Mouse (Mus musculus) stomach, embryonic 15.5 days (tissue): ENCODE measurements around the gene Scarb1. TPM values are rescaled to one million over a fixed set of nuclear protein-coding genes. Genes with fewer than 3 reads are reported as not detected.

Experiments used
- ATAC-seq: fragments of 200-750 bp; cut with Nextera tagmentation; 2 replicates; pipeline ENCODE4 v1.8.0; 2017; ENCODE audit warnings: low read depth, moderate number of reproducible peaks, moderate TSS enrichment; ENCODE audit not compliant: insufficient read depth, low FRiP score
- H3K27ac ChIP-seq: fragments of 300-500 bp; sonication (generic); 2 replicates; pipeline ENCODE4 v1.5.1; 2015; ENCODE audit warnings: mild to moderate bottlenecking, inconsistent platforms
- H3K27me3 ChIP-seq: fragments of 300-500 bp; sonication (generic); replicated peaks from 2 replicates; pipeline ENCODE4 v1.6.1; 2015; ENCODE audit warnings: inconsistent platforms
- H3K36me3 ChIP-seq: fragments of 300-500 bp; sonication (generic); 2 replicates; pipeline ENCODE4 v1.6.1; 2015; ENCODE audit warnings: inconsistent platforms
- H3K4me1 ChIP-seq: fragments of 300-500 bp; sonication (generic); 2 replicates; pipeline ENCODE4 v1.6.1; 2015; ENCODE audit warnings: inconsistent platforms
- H3K4me2 ChIP-seq: fragments of 300-500 bp; sonication (generic); 2 replicates; pipeline ENCODE4 v1.6.1; 2015; ENCODE audit warnings: mild to moderate bottlenecking, inconsistent platforms
- H3K4me3 ChIP-seq: fragments of 300-500 bp; sonication (generic); replicated peaks from 2 replicates; pipeline ENCODE4 v1.5.1; 2015; ENCODE audit warnings: inconsistent platforms
- H3K9ac ChIP-seq: fragments of 300-500 bp; sonication (generic); 2 replicates; pipeline ENCODE4 v1.6.1; 2015; ENCODE audit warnings: inconsistent platforms
- H3K9me3 ChIP-seq: fragments of 300-500 bp; sonication (generic); 2 replicates; pipeline ENCODE4 v1.6.1; 2016; ENCODE audit warnings: inconsistent platforms
- WGBS: fragments of 180-500 bp; shearing (Covaris S2); methylation state at CpG from one replicate; pipeline ENCODE4 v1.1.7; 2015; 5-methylcytosine and 5-hydroxymethylcytosine counted together
- polyA plus RNA-seq: library from polyadenylated mRNA; unstranded; fragments of >200 nt; fragmentation: Nextera tagmentation; extraction: Ambion mirVana; gene quantifications from 2 replicates; pipeline ENCODE4 v1.2.1, GENCODE M21; 2015

The Scarb1 gene
- polyA plus RNA-seq, 1 experiment from 2014 or later = 61.9 TPM

- no peak overlapping the region for H3K4me3 ChIP-seq
Observed at GRCm38 (mm10) chr5:125326351-125326750, 14.5 kb downstream of the Scarb1 start.

DNA sequence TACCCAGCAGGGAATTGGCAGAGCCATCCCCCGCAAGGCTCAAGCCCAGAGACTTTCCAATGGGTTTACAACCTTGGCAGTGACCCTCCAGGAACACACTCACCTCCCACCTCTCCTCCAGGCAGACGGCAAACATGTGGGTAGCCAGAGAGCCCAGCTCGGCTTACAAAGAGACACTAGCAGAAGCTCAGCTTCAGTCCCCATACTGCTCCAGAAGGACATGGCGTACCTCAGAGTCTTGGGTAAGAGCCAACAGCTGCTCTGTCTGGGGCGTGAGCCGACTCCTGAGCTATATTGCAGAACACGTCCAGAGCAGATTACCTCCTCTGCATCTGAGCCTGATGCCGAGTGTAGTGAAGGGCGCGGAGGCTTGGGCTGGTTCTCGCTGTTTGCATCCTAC is 15.0 kb downstream of the Scarb1 start:
- no peak for ATAC-seq
- Histone ChIP-seq H3K4me1 (no peaks in the 10 kb centered on the region; the same call in 1 of the 2 replicates), H3K27ac (no peak overlapping the region), H3K27me3 (no peaks in the 10 kb centered on the region), H3K9ac (no peak overlapping the region), H3K36me3 (no peaks in the 10 kb centered on the region), H3K4me2 (no peak overlapping the region), H3K4me3 (no peak overlapping the region), H3K9me3 (no peaks in the 10 kb centered on the region)
- WGBS = 72% methylated on average over 11 of the region's 11 CpGs

More at GRCm38 (mm10) chr5:125326351-125326750, 14.5 kb downstream of the Scarb1 start:
- Histone ChIP-seq H3K4me2 (no peak overlapping the region), H3K27me3 (no peaks in the 10 kb centered on the region), H3K36me3 (no peaks in the 10 kb centered on the region), H3K9ac (no peak overlapping the region), H3K4me1 (no peaks in the 10 kb centered on the region; the same call in 1 of the 2 replicates), H3K27ac (no peak overlapping the region), H3K9me3 (no peaks in the 10 kb centered on the region)
- ATAC-seq = no peak
- WGBS = 72% methylated on average over 8 of the region's 8 CpGs

DNA sequence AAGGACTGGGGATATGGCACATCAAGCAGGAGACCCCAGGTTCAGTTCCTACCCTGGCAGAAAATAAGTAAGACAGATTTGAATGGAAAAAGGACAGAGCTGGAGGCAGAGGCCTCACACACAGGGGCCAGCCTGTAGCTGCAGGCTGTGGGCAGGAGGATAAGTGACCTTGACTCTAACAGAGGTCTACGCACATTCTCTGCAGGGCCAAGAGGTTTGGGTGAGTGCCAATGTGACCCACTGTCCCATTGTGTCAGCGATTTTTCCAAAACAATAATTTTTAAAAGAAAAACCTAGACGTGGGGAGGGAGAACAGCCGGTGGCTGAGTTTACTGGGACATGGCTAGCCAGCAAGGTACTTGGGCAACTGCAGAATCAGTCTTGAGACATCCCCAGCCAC is 15.6 kb downstream of the Scarb1 start:
- Histone ChIP-seq H3K4me1 (no peaks in the 10 kb centered on the region; the same call in 1 of the 2 replicates), H3K4me3 (no peak overlapping the region), H3K9ac (no peak overlapping the region), H3K36me3 (no peaks in the 10 kb centered on the region), H3K27me3 (no peaks in the 10 kb centered on the region), H3K27ac (no peak overlapping the region), H3K9me3 (no peaks in the 10 kb centered on the region), H3K4me2 (no peak overlapping the region)
- no peak for ATAC-seq
- 83% methylated on average over 4 of the region's 4 CpGs for WGBS

GRCm38 (mm10) chr5:125323939-125324480 is 16.9 kb downstream of the Scarb1 start:
- no peak overlapping the region for H3K4me3 ChIP-seq
- 77% methylated on average over 7 of the region's 7 CpGs for WGBS
- no peaks in the 10 kb centered on the region; the same call in 1 of the 2 replicates for H3K4me1 ChIP-seq
- H3K27me3 ChIP-seq = no peaks in the 10 kb centered on the region
- ATAC-seq = no peak
- no peaks in the 10 kb centered on the region for H3K9me3 ChIP-seq
- no peaks in the 10 kb centered on the region for H3K36me3 ChIP-seq
- H3K4me2 ChIP-seq = no peak overlapping the region
- no peak overlapping the region for H3K27ac ChIP-seq
- no peak overlapping the region for H3K9ac ChIP-seq

DNA sequence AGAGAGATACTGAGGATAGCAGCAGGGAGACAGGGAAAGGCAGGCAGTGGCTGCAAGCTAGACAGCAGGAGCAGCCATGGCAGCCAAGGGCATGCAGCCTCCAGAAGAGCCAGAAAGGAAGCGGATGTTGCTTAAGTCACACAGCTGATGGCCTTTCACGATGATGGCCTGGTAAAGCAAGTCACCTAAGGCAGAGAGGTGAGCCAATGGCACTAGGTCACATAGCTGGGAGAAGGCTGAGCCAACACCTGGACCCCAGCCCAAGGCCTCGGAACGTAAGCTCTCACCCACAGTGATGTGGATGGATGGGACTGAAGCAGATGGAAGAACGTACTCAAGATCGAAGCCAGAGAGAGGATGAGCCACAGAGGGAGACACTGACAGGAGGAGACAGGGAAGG is 17.8 kb downstream of the Scarb1 start:
- no peak overlapping the region for H3K9ac ChIP-seq
- H3K27ac ChIP-seq = no peak overlapping the region
- no peak overlapping the region for H3K4me2 ChIP-seq
- no peaks in the 10 kb centered on the region; the same call in 1 of the 2 replicates for H3K4me1 ChIP-seq
- 77% methylated on average over 6 of the region's 6 CpGs for WGBS
- H3K9me3 ChIP-seq = no peaks in the 10 kb centered on the region
- ATAC-seq = no peak
- no peaks in the 10 kb centered on the region for H3K36me3 ChIP-seq
- H3K27me3 ChIP-seq = no peaks in the 10 kb centered on the region
- no peak overlapping the region for H3K4me3 ChIP-seq

- ATAC-seq = no peak
- Histone ChIP-seq H3K4me1 (no peaks in the 10 kb centered on the region; the same call in 1 of the 2 replicates), H3K4me3 (no peak overlapping the region), H3K27me3 (no peaks in the 10 kb centered on the region), H3K36me3 (no peaks in the 10 kb centered on the region), H3K9ac (no peak overlapping the region), H3K9me3 (no peaks in the 10 kb centered on the region), H3K4me2 (no peak overlapping the region), H3K27ac (no peak overlapping the region)
- 54% methylated on average over 3 of the region's 3 CpGs for WGBS
Observed at GRCm38 (mm10) chr5:125321836-125322235, 19.1 kb downstream of the Scarb1 start.

- no peaks in the 10 kb centered on the region for H3K36me3 ChIP-seq
- WGBS = 70% methylated on average over 16 of the region's 16 CpGs
- no peaks in the 10 kb centered on the region for H3K9me3 ChIP-seq
- no peak overlapping the region for H3K9ac ChIP-seq
- H3K4me2 ChIP-seq = no peak overlapping the region
- H3K4me3 ChIP-seq = no peak overlapping the region
- H3K27me3 ChIP-seq = no peaks in the 10 kb centered on the region
- H3K4me1 ChIP-seq = no peaks in the 10 kb centered on the region
- no peak overlapping the region for H3K27ac ChIP-seq
- no peak for ATAC-seq
Observed at GRCm38 (mm10) chr5:125319057-125319800, 21.7 kb downstream of the Scarb1 start.

- no peak overlapping the region for H3K4me3 ChIP-seq
- H3K36me3 ChIP-seq = no peaks in the 10 kb centered on the region
- no peak overlapping the region for H3K27ac ChIP-seq
- H3K27me3 ChIP-seq = no peaks in the 10 kb centered on the region
- 0 out of 2 replicates have a peak, but pooled peaks cover 3% of the 10 kb centered on the region for H3K4me1 ChIP-seq
- H3K4me2 ChIP-seq = no peak overlapping the region
- ATAC-seq = no peak
- no peak overlapping the region for H3K9ac ChIP-seq
- 88% methylated on average over 8 of the region's 8 CpGs for WGBS
- H3K9me3 ChIP-seq = no peaks in the 10 kb centered on the region
Observed at GRCm38 (mm10) chr5:125317953-125318352, 22.9 kb downstream of the Scarb1 start.

- H3K27me3 ChIP-seq = no peaks in the 10 kb centered on the region
- H3K4me2 ChIP-seq = no peak overlapping the region
- H3K27ac ChIP-seq = no peak overlapping the region
- no peaks in the 10 kb centered on the region for H3K36me3 ChIP-seq
- ATAC-seq = no peak
- H3K4me1 ChIP-seq = 0 out of 2 replicates have a peak, but pooled peaks cover 5% of the 10 kb centered on the region
- 52% methylated on average over 7 of the region's 7 CpGs for WGBS
- H3K9ac ChIP-seq = no peak overlapping the region
- no peak overlapping the region for H3K4me3 ChIP-seq
- no peaks in the 10 kb centered on the region for H3K9me3 ChIP-seq
Observed at GRCm38 (mm10) chr5:125317296-125317695, 23.6 kb downstream of the Scarb1 start.

DNA sequence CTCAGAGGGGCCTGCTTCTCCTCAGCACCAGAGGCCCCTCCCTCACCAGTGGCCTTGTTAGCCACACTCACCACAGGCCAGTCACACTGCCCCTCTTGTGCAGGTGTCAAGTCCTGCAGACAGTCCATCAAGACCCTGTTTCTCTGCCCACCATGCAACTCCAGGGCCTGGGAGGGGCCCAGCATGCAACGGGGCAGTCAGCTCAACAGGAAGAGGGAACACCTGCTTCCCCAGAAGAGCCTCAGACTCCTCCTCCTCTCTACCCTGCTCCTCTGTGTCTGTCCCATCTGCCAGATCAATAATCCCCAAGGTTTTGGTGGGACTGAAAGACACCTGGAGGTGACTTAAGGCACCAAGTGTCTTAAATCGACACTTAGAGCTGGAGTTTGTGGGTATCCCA is 24.1 kb downstream of the Scarb1 start:
- Histone ChIP-seq H3K4me1 (0 out of 2 replicates have a peak, but pooled peaks cover 6% of the 10 kb centered on the region), H3K27me3 (no peaks in the 10 kb centered on the region), H3K4me3 (no peak overlapping the region), H3K4me2 (no peak overlapping the region), H3K9me3 (no peaks in the 10 kb centered on the region), H3K9ac (no peak overlapping the region), H3K36me3 (no peaks in the 10 kb centered on the region), H3K27ac (no peak overlapping the region)
- ATAC-seq = no peak
- WGBS = 74% methylated on average over 2 of the region's 2 CpGs

- no peak for ATAC-seq
Observed at GRCm38 (mm10) chr5:125315110-125315509, 25.8 kb downstream of the Scarb1 start.

GRCm38 (mm10) chr5:125313991-125314390 is 26.9 kb downstream of the Scarb1 start:
- H3K36me3 ChIP-seq = no peaks in the 10 kb centered on the region
- ATAC-seq = no peak
- H3K9me3 ChIP-seq = no peaks in the 10 kb centered on the region
- no peaks in the 10 kb centered on the region for H3K27me3 ChIP-seq
- no peak overlapping the region for H3K9ac ChIP-seq
- no peak overlapping the region for H3K27ac ChIP-seq
- H3K4me3 ChIP-seq = no peak overlapping the region
- H3K4me2 ChIP-seq = no peak overlapping the region
- WGBS = 84% methylated on average over 11 of the region's 11 CpGs
- 0 out of 2 replicates have a peak, but pooled peaks cover 6% of the 10 kb centered on the region for H3K4me1 ChIP-seq

More at GRCm38 (mm10) chr5:125315110-125315509, 25.8 kb downstream of the Scarb1 start:
- WGBS = 77% methylated on average over 1 of the region's 1 CpGs
- Histone ChIP-seq H3K9ac (no peak overlapping the region), H3K36me3 (no peaks in the 10 kb centered on the region), H3K4me1 (0 out of 2 replicates have a peak, but pooled peaks cover 6% of the 10 kb centered on the region), H3K27ac (no peak overlapping the region), H3K9me3 (no peaks in the 10 kb centered on the region), H3K4me2 (no peak overlapping the region), H3K27me3 (no peaks in the 10 kb centered on the region), H3K4me3 (no peak overlapping the region)
